Comparison of ENCODE assay signal across 19 mouse cellular contexts in the genomic region with DNA sequence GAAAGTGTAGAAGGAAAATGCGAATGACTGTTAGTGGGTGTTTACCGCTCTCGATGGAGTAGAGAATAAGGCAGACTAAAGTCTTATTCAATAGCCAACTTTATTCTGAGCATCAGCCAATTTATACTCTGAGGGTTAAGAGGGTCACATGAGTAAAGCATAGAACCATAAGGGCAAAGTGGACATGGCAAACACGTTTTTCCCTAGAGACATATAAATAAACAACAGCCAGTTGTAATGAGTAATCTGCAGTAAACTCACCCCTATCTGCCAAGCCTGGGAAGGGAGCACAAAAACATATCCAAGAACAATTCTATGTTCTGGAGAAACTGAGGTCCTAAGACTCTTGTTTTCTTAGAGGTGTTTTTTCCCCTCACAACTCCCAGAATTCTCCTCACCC.
A peak's percentile ranks its signal among the peaks of the same experiment; 100 is the strongest.
DNase-seq lines count a peak whose midpoint lies in the region.
"Had no signal": no experiment of that assay in that cellular context is flagged by ENCODE, and none has a peak within 500 bp of the region (broad histone marks: within the 10 kb centered on the region; RNA-seq: fewer than 3 reads in every experiment).

No protein-coding gene starts in this region.

- DNase-seq in 3T3-L1 (ENCODE audit: low read depth, low spot score) (peak; percentile 31), NIH3T3 (ENCODE audit: low read depth) (peak; percentile 66), adipocyte (ENCODE audit: low spot score) (peak; percentile 63)
- no peak for DNase-seq in B cell, adult 2 months
- DNase-seq in cerebellum, adult 8-10 months = no peak
- no peak for DNase-seq in right cerebral cortex, adult 18-20 months
- DNase-seq: adrenal gland, adult 2 months; adrenal gland, adult 8-10 months; adrenal gland, postnatal 10 days; adrenal gland, postnatal 14 days; adrenal gland, postnatal 25 days; adrenal gland, postnatal 36 days; cerebellum, adult 11 months; cerebellum, adult 11-12 months; cerebellum, adult 18-20 months; cerebellum, adult 2 months; cerebellum, adult 9-10 months; cerebellum, adult 9-11 months; cerebellum, postnatal 10 days had no signal

Comparison
In these comparisons a context has a peak if more than half of its experiments do, and no peak if none do; other contexts are left out.
1. DNase-seq: peak in 3T3-L1 (single experiment), NIH3T3 (single experiment) and adipocyte (single experiment); none in B cell, adult 2 months (0 of 2), cerebellum, adult 8-10 months (single experiment) and right cerebral cortex, adult 18-20 months (single experiment).